Mouse (Mus musculus): ENCODE measurements around the gene Ttc39a. TPM values are rescaled to one million over a fixed set of nuclear protein-coding genes. Genes with fewer than 3 reads are reported as not detected.

Ttc39a gene
- polyA plus RNA-seq, 1 experiment from 2014 or later, result 4.8 TPM

Other genes with a start within 250 kb of the Ttc39a start
- gene Osbpl9, start 204.4 kb upstream of the Ttc39a start, polyA plus RNA-seq (2015; fragmentation: Nextera tagmentation; extraction: Ambion mirVana), result 75.7 and 77.6 TPM in 2 replicates
- 0.18 and 0.54 TPM in 2 replicates for gene Calr4, start 172.1 kb upstream of the Ttc39a start, polyA plus RNA-seq (2015; fragmentation: Nextera tagmentation; extraction: Ambion mirVana)
- gene Eps15, start 126.4 kb upstream of the Ttc39a start, polyA plus RNA-seq (2015; fragmentation: Nextera tagmentation; extraction: Ambion mirVana), result 36.3 and 39.1 TPM in 2 replicates
- gene Rnf11, start 78.1 kb downstream of the Ttc39a start, polyA plus RNA-seq (2015; fragmentation: Nextera tagmentation; extraction: Ambion mirVana), result 29.0 and 29.3 TPM in 2 replicates
- not detected in 2 replicates for gene 4930522H14Rik, start 124.7 kb downstream of the Ttc39a start, polyA plus RNA-seq (2015; fragmentation: Nextera tagmentation; extraction: Ambion mirVana)